Mouse (Mus musculus): ENCODE measurements around the gene Adam17.

DNA sequence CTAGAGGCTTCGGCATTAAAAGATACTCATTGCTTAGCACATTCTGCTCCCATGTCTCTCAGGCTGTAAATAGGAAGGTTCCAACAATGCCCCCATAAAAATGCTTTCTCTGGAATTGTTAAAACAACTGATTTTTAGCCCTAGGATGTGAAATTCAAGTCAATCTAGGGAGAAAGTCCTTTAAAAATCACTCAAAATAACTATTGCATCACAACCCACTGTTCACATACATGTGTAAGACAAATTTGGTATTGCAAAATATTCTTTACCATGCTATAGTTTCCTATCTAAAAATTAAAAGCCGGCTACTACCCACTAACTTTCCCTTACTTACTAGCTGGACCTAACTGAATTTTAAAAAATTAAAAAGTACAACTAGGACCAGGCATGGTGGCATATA is 12.8 kb upstream of the Adam17 start:
- TF ChIP-seq POLR2A (IDR thresholded peaks at IDR 0.05; ENCODE audit: extremely low read depth, insufficient read depth, low read length), result no peak
- TF ChIP-seq CTCF (IDR thresholded peaks at IDR 0.05; ENCODE audit: low read depth, low read length), result no peak
